Mouse (Mus musculus) forebrain, postnatal 0 days (tissue): Measurements from ENCODE around the gene Pla2g4d. TPM values are rescaled to one million over a fixed set of nuclear protein-coding genes. Genes with fewer than 3 reads are reported as not detected.

Experiments
- ATAC-seq: fragments of 200-750 bp; cut with Nextera tagmentation; 2 replicates; pipeline ENCODE4 v1.8.0; 2017; ENCODE audit warnings: mild to moderate bottlenecking, moderate library complexity
- DNase-seq: peaks from one replicate; pipeline ENCODE4 v3.0.0-alpha.2; 2015
- H3K27ac ChIP-seq: fragments of 300-500 bp; sonication (generic); 2 replicates; pipeline ENCODE4 v1.5.1; 2014; ENCODE audit warnings: low read depth, mild to moderate bottlenecking, antibody characterized with exemption, low read length, moderate library complexity, mixed read lengths
- H3K27me3 ChIP-seq: fragments of 300-500 bp; sonication (generic); 2 replicates; pipeline ENCODE4 v1.6.1; 2014; ENCODE audit warnings: mild to moderate bottlenecking, low read length, mixed read lengths; ENCODE audit not compliant: insufficient read depth
- H3K36me3 ChIP-seq: fragments of 300-500 bp; sonication (generic); 2 replicates; pipeline ENCODE4 v1.6.1; 2014; ENCODE audit warnings: mild to moderate bottlenecking, moderate library complexity; ENCODE audit not compliant: insufficient read depth
- H3K4me1 ChIP-seq: fragments of 300-500 bp; sonication (generic); 2 replicates; pipeline ENCODE4 v1.6.1; 2014; ENCODE audit warnings: antibody characterized with exemption; ENCODE audit not compliant: insufficient read depth
- H3K4me2 ChIP-seq: fragments of 300-500 bp; sonication (generic); 2 replicates; pipeline ENCODE4 v1.6.1; 2014; ENCODE audit warnings: low read depth, mild to moderate bottlenecking, moderate library complexity
- H3K4me3 ChIP-seq: fragments of 300-500 bp; sonication (generic); 2 replicates; pipeline ENCODE4 v1.5.1; 2014; ENCODE audit warnings: low read depth, low read length, mixed read lengths
- H3K9ac ChIP-seq: fragments of 300-500 bp; sonication (generic); 2 replicates; pipeline ENCODE4 v1.6.1; 2014; ENCODE audit warnings: mild to moderate bottlenecking
- H3K9me3 ChIP-seq: fragments of 300-500 bp; sonication (generic); 2 replicates; pipeline ENCODE4 v1.6.1; 2016; ENCODE audit warnings: low read length
- CTCF ChIP-seq: sonication (generic); IDR thresholded peaks from 2 replicates; pipeline ENCODE4 v1.5.1; 2016; ENCODE audit warnings: antibody characterized with exemption, control low read depth, low read depth
- WGBS: fragments of 180-500 bp; shearing (Covaris S2); extraction: QIAGEN DNeasy Blood & Tissue Kit; methylation state at CpG from one replicate; pipeline ENCODE4 v1.1.7; 2014; 5-methylcytosine and 5-hydroxymethylcytosine counted together
- polyA plus RNA-seq: library from polyadenylated mRNA; unstranded; fragments of >200 nt; fragmentation: Nextera tagmentation; extraction: Ambion mirVana; gene quantifications from 2 replicates; pipeline ENCODE4 v1.2.1, GENCODE M21; 2015
- total RNA-seq: library from RNA; depleted of rRNA; stranded (reverse); fragments of >200 nt; gene quantifications from 2 replicates; pipeline ENCODE4 v1.2.3, GENCODE M21; 2014; rRNA removed

Gene Pla2g4d
- 0.15 TPM in 1 of 2 replicates, not detected in the other for total RNA-seq
- polyA plus RNA-seq = 0.07 and 0.21 TPM in 2 replicates

DNA sequence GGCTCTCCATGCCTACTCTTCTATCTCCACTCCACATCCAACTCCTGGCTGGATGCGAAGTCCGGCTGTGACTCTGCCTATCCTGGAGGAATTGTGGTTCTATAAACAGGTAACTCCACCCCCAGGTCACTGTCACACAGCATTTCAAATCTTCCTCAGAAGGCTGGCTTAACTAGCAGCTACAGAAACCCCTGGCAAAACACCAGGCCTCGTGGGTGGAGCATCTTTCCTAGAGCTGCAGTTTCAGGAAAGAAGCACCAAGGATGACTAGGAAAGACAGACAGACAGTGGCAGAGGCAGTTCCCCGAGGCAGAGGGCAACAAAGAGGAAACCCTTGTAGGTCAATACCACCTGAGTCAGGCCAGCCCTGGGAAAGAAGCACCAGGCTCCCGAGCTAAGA lies at the start of gene Pla2g4d:
Gene Pla2g4d (minus strand): TSS at position 203 of the 400 bp plus-strand sequence.
- WGBS = 79% methylated on average over 5 of the region's 5 CpGs
- no peak within 1 kb of the TSS for H3K27ac ChIP-seq
- ATAC-seq (no peak), DNase-seq (no peak)
- H3K4me1 ChIP-seq = no peaks in the 10 kb centered on the region
- TF ChIP-seq CTCF = no peak
- H3K9me3 ChIP-seq = no peaks in the 10 kb centered on the region
- no peaks in the 10 kb centered on the region for H3K36me3 ChIP-seq
- no peak within 1 kb of the TSS for H3K4me3 ChIP-seq
- no peak within 1 kb of the TSS for H3K9ac ChIP-seq
- H3K4me2 ChIP-seq = no peak within 1 kb of the TSS
- H3K27me3 ChIP-seq = no peaks in the 10 kb centered on the region

DNA sequence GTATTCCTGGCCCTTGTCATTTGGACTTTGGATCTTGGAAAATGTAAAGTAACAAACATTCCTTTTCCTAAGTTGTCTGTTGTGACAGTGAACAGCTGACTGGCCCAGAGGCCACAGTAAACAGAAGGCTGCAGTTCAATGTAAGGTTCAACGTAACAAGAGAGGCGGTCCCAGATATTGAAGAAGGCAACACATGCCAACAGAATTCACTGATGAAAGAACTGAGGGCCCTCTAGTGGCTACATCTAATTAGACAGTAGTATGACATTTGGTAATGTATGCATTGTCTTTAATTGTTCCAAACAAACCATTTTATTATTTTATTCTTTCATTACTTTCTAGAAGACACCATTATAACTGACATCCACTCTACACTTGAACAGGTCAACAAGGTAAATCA lies 48.9 kb upstream of the Pla2g4d start:
- DNase-seq = peak; percentile 27

GRCm38 (mm10) chr2:120331575-120331974 lies 42.6 kb upstream of the Pla2g4d start:
- WGBS = 83% methylated on average over 4 of the region's 4 CpGs
- H3K27me3 ChIP-seq = no peaks in the 10 kb centered on the region

More for the DNA sequence above, 48.9 kb upstream of the Pla2g4d start:
- WGBS = 57% methylated on average over 2 of the region's 2 CpGs
- peak; percentile 61 for TF ChIP-seq CTCF
- Histone ChIP-seq H3K27me3 (no peaks in the 10 kb centered on the region), H3K9ac (no peak overlapping the region), H3K4me3 (no peak overlapping the region), H3K36me3 (peaks cover 70% of the 10 kb centered on the region), H3K4me1 (no peaks in the 10 kb centered on the region), H3K27ac (no peak overlapping the region), H3K9me3 (no peaks in the 10 kb centered on the region), H3K4me2 (no peak overlapping the region)
- ATAC-seq = 0 out of 2 replicates have a peak, but pooled peaks have one; percentile 29

GRCm38 (mm10) chr2:120315077-120315476 lies 26.1 kb upstream of the Pla2g4d start:
- H3K9me3 ChIP-seq = no peaks in the 10 kb centered on the region
- H3K9ac ChIP-seq = no peak overlapping the region
- ATAC-seq = no peak
- H3K27me3 ChIP-seq = no peaks in the 10 kb centered on the region
- no peak overlapping the region for H3K27ac ChIP-seq
- no peaks in the 10 kb centered on the region for H3K4me1 ChIP-seq
- DNase-seq = no peak
- no peak overlapping the region for H3K4me2 ChIP-seq
- H3K4me3 ChIP-seq = no peak overlapping the region
- no peak for TF ChIP-seq CTCF
- H3K36me3 ChIP-seq = peaks cover 40% of the 10 kb centered on the region
- WGBS = 80% methylated on average over 4 of the region's 4 CpGs

More at GRCm38 (mm10) chr2:120331575-120331974, 42.6 kb upstream of the Pla2g4d start:
- Histone ChIP-seq H3K9me3 (no peaks in the 10 kb centered on the region), H3K4me1 (no peaks in the 10 kb centered on the region), H3K36me3 (peaks cover 75% of the 10 kb centered on the region), H3K27ac (no peak overlapping the region), H3K4me2 (no peak overlapping the region), H3K9ac (no peak overlapping the region), H3K4me3 (no peak overlapping the region)
- DNase-seq = no peak
- ATAC-seq = no peak
- TF ChIP-seq CTCF = no peak

DNA sequence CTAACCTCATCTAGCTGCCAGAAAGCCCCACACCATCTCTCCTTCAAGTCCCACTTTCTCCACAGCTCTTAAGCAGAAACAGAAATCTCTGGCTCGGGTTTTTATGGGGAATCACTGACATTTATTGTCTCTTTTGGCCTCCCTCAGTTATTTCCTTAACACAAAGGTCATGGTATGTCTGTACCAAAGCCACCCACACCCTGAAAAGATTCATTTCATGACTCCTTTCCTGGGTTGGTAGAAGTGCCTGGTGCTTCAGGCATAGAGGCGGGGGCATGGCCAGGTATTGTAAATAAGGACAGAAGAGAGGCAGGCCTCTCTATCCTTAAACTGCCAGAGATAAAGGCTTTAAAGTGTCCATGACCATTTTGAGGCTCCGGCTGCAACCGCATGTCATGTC lies 25.5 kb upstream of the Pla2g4d start:
- no peak overlapping the region for H3K9ac ChIP-seq
- no peaks in the 10 kb centered on the region for H3K27me3 ChIP-seq
- H3K36me3 ChIP-seq = peaks cover 36% of the 10 kb centered on the region
- no peak for ATAC-seq
- no peak overlapping the region for H3K4me2 ChIP-seq
- H3K4me1 ChIP-seq = no peaks in the 10 kb centered on the region
- 88% methylated on average over 4 of the region's 4 CpGs for WGBS
- H3K4me3 ChIP-seq = no peak overlapping the region
- TF ChIP-seq CTCF = no peak
- no peaks in the 10 kb centered on the region for H3K9me3 ChIP-seq
- no peak overlapping the region for H3K27ac ChIP-seq
- DNase-seq = no peak

DNA sequence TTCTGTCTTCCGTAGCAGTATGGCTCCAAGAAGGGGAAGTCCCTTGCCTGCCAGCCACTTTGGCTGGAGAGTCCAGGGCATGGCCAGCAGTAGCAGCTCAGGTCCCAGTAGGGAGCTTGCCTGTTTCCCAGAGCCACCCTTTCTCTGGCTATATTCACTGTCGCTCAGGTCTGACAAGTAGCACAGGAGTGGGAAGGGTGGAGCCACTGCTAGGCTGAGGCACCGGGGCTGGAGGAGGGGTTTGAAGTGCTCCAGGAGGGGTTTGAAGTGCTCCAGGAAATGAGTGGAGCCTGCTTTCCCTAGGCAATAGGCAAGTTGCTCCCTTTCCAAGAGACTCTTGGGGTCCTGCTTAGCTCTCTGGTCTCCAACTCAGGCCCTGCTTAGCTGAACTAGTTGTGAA lies 25.0 kb upstream of the Pla2g4d start, which contains the start of gene Pla2g4f:
Gene Pla2g4f (minus strand): TSS at position 190 of the 400 bp plus-strand sequence.
- H3K4me2 ChIP-seq = no peak within 1 kb of the TSS
- WGBS = 63% methylated on average over 3 of the region's 3 CpGs
- H3K9ac ChIP-seq = no peak within 1 kb of the TSS
- no peak within 1 kb of the TSS for H3K4me3 ChIP-seq
- DNase-seq = no peak
- H3K4me1 ChIP-seq = no peaks in the 10 kb centered on the region
- peaks cover 30% of the 10 kb centered on the region for H3K36me3 ChIP-seq
- no peak for TF ChIP-seq CTCF
- no peak for ATAC-seq
- no peak within 1 kb of the TSS for H3K27ac ChIP-seq
- H3K27me3 ChIP-seq = no peaks in the 10 kb centered on the region
- no peaks in the 10 kb centered on the region for H3K9me3 ChIP-seq

DNA sequence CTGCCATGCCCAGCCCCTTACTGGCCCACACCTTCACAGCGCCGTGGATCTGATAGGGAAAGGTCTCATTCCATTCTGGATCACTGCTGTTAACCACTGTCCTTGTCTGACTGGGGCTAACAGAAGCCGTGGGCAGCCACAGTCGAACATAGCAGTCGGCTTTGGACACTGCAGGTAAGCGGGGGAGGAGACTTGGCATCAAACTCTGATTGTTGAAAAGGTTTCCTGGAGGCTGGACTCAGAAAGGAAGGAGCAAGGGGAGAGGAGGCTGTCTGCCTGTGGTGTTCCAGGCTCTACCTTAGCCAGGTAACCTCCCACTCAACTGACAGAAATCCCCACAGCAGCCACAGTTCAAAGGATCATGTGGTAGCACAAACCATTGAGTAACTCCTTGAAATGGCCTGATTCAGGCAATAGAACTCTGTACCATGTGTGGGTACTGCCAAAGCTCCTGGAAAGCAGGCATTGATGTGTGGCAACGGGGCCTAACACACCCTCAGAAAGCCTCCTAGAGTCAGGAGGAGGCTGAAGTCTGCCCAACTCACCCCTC lies 23.4 kb upstream of the Pla2g4d start:
- Histone ChIP-seq H3K27me3 (no peaks in the 10 kb centered on the region), H3K27ac (no peak overlapping the region), H3K9me3 (no peaks in the 10 kb centered on the region), H3K4me1 (no peaks in the 10 kb centered on the region), H3K4me2 (no peak overlapping the region), H3K36me3 (peaks cover 15% of the 10 kb centered on the region), H3K9ac (no peak overlapping the region), H3K4me3 (no peak overlapping the region)
- no peak for DNase-seq
- no peak for ATAC-seq
- TF ChIP-seq CTCF = no peak
- 80% methylated on average over 7 of the region's 7 CpGs for WGBS
